Mouse (Mus musculus) C2C12 (cell line): ENCODE results near the gene C1qtnf5.

Experiments
- MYOD1 ChIP-seq: IDR thresholded peaks from one replicate; pipeline ENCODE4 v1.6.1; 2011; ENCODE audit warnings: low read depth; ENCODE audit not compliant: control insufficient read depth, insufficient read length
- USF1 ChIP-seq: IDR thresholded peaks from one replicate; pipeline ENCODE4 v1.6.1; 2011; ENCODE audit warnings: low read depth, mild to moderate bottlenecking, control low read depth, moderate library complexity

GRCm38 (mm10) chr9:44132200-44132599 lies 25.2 kb downstream of the C1qtnf5 start:
- TF ChIP-seq USF1 (no peak), MYOD1 (no peak)
